Mouse (Mus musculus): Measurements from ENCODE around the gene Ltc4s.

DNA sequence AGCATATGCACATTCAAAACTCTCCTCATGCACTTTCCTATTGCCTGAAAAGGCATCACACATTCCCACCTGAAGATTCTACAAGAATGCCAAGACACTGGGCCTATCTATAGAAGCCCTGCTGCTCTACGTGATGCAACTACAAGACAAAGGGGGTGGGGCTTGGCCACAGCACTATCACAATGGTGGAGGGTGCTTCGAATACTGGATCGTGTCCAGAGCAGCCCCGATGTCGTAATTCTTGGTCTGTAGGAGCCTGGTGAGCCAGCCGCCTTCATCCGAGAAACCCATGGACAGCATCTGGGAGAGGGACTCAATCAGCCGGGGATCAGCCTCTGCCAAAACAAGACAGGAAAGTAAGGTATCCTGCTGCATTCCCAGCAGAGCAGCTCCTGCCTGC is 37.8 kb downstream of the Ltc4s start:
- TF ChIP-seq CTCF (IDR thresholded peaks at IDR 0.05; ENCODE audit: low read depth, low read length) (no peak), POLR2A (IDR thresholded peaks at IDR 0.05; ENCODE audit: extremely low read depth, insufficient read depth, low read length) (no peak)
